Mouse (Mus musculus): ENCODE measurements around the gene Fxyd4.

DNA sequence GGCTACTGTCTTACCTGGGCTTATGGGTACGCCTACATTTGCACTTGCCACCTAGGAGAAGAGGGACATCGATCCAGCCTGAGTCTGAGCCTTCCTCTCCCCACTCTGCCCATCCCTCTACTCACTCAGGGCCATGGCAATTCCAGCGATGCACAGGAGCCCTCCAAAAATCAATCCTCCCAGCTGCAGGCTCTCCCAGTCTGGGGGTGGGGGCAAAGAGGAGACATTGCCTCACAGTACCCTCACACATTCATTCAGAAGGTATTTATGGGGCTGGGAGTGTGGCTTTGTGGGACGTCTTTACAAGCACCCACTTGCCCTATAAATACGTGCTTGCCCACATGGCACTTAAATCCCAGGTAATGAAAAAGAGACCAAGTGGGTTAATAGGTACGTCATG is 3.2 kb downstream of the Fxyd4 start:
- TF ChIP-seq CTCF (IDR thresholded peaks at IDR 0.05; ENCODE audit: borderline replicate concordance, insufficient read depth, low read length) (no peak), POLR2A (IDR thresholded peaks at IDR 0.05; ENCODE audit: low read depth, low read length) (no peak)

All from embryonic fibroblast, embryonic 13.5 days (primary cell).